Mouse (Mus musculus): ENCODE measurements at regions not wholly inside any gene's neighbourhood (a gene's known extent, or its start where the extent isn't known, plus 50 kb on each side); places are given as distances from the start of the nearest gene placed in this dataset.
"Not testable (repeated sequence)": the region's sequence is repeated elsewhere in the genome, so short reads cannot be mapped to it uniquely, and the experiment has no call there.

- H3K36me3 ChIP-seq = no peaks in the 10 kb centered on the region
- H3K4me2 ChIP-seq = no peak overlapping the region
- H3K4me3 ChIP-seq (replicated peaks) = no peak overlapping the region
- H3K9ac ChIP-seq = no peak overlapping the region
- H3K27ac ChIP-seq = no peak overlapping the region
- 72% methylated on average over 5 of the region's 5 CpGs for WGBS
- no peak for ATAC-seq (ENCODE audit: insufficient read depth, low FRiP score, low read depth)
- no peaks in the 10 kb centered on the region for H3K27me3 ChIP-seq (replicated peaks)
- H3K9me3 ChIP-seq = no peaks in the 10 kb centered on the region
- H3K4me1 ChIP-seq = peaks cover 9% of the 10 kb centered on the region; the same call in 1 of the 2 replicates
These were observed 79.3 kb upstream of the Creb5 start for GRCm38 (mm10) chr6:53207781-53208180.

GRCm38 (mm10) chr6:53207361-53207760 lies 79.7 kb upstream of the Creb5 start:
- Histone ChIP-seq H3K27me3 (replicated peaks) (no peaks in the 10 kb centered on the region), H3K27ac (no peak overlapping the region), H3K4me2 (no peak overlapping the region), H3K4me1 (peaks cover 9% of the 10 kb centered on the region; the same call in 1 of the 2 replicates), H3K36me3 (no peaks in the 10 kb centered on the region), H3K4me3 (replicated peaks) (no peak overlapping the region), H3K9ac (no peak overlapping the region), H3K9me3 (no peaks in the 10 kb centered on the region)
- ATAC-seq (ENCODE audit: insufficient read depth, low FRiP score, low read depth) = no peak
- 51% methylated on average over 2 of the region's 2 CpGs for WGBS

DNA sequence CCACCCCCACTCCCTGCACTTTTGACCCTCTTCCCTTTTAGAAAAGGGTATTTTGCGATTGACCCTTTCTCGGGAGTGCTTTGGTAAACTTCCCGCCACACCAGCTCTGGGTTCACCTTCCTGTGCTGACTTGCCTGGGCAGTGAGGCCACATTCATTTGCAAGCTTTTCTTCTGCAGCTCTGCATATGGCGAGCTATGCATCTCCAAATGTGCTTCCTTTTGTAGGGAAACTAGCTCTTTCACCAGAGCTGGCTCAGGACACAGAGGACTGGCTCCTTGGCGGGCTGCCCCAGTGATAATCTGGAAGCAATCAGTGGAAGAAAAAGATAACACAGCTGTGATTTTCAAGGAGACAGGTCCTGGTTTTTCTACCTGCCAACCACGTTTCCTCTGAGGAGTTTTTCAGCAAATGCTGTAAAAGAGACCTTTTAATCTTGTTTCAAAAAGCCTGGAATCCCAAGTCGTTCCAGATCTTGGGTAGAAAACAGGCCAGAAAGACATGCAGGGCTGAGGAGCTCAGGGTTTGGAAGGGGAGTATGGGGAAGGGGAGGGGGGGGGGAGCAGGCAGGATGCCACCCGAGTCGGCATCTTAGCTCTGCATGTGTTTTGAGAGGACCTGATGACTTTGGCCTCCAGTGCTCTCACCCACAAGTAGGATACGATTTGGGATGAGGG lies 85.7 kb upstream of the Creb5 start:
- 12% methylated on average over 10 of the region's 10 CpGs for WGBS
- Histone ChIP-seq H3K27me3 (replicated peaks) (no peaks in the 10 kb centered on the region), H3K9ac (no peak overlapping the region), H3K4me1 (peaks cover 12% of the 10 kb centered on the region), H3K36me3 (no peaks in the 10 kb centered on the region), H3K4me3 (replicated peaks) (no peak overlapping the region), H3K9me3 (no peaks in the 10 kb centered on the region), H3K4me2 (no peak overlapping the region), H3K27ac (no peak overlapping the region)
- peak; percentile 14; the same call in 1 of the 2 replicates for ATAC-seq (ENCODE audit: insufficient read depth, low FRiP score, low read depth)

DNA sequence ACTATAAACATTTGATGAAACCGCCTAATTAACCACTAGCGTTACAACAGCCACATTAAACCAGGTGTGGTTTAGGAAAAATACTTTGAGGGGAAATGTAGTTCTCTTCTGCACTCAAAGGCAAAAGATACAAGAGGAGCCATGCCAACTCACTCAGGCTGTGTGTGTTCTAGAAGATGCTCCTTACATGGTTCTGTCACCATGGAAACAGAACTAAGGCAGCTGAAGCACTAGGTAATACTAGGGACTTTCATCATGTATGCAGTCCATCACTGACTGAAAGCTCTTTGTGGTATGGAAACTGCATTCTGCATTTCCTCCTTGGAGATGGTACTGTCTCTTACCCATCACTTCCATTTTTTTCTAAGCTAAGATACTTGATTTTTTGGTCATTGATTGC lies 87.6 kb upstream of the Creb5 start:
- ATAC-seq (ENCODE audit: insufficient read depth, low FRiP score, low read depth) = no peak
- peaks cover 12% of the 10 kb centered on the region for H3K4me1 ChIP-seq
- H3K4me3 ChIP-seq (replicated peaks) = no peak overlapping the region
- no peaks in the 10 kb centered on the region for H3K9me3 ChIP-seq
- no peak overlapping the region for H3K9ac ChIP-seq
- H3K27me3 ChIP-seq (replicated peaks) = no peaks in the 10 kb centered on the region
- no peaks in the 10 kb centered on the region for H3K36me3 ChIP-seq
- H3K27ac ChIP-seq = no peak overlapping the region
- WGBS = 94% methylated on average over 2 of the region's 2 CpGs
- no peak overlapping the region for H3K4me2 ChIP-seq

- H3K9me3 ChIP-seq; H3K4me2 ChIP-seq; H3K27ac ChIP-seq; H3K9ac ChIP-seq; H3K36me3 ChIP-seq; H3K4me3 ChIP-seq (replicated peaks); ATAC-seq (ENCODE audit: insufficient read depth, low FRiP score, low read depth); H3K27me3 ChIP-seq (replicated peaks); H3K4me1 ChIP-seq: not testable (repeated sequence)
- WGBS = 91% methylated on average over 17 of the region's 17 CpGs
These were observed 104.9 kb upstream of the Creb5 start for GRCm38 (mm10) chr6:53182131-53182530.

DNA sequence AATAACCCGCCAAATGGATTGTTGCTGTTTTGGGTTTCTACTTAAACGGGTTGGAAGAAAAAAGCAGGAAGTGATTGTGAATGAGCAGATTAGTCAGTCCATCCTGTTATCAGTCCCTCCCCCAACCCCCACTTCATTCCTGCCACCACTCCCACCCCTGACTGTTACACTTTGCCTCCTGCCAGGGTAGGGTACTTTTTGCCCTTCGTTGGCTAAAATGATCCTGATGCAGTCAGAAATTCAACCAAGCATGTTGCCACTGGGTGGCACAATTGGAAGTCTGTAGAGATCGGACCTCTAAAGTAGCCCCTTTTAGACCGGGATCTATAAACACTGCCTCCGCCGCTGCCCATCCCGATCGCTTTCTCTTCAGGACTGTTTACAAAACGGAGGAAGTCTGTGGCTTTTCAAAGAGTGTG lies 96.0 kb upstream of the Jazf1 start:
- H3K4me1 ChIP-seq = no peaks in the 10 kb centered on the region
- peak overlapping the region; percentile 19 for H3K4me3 ChIP-seq (replicated peaks)
- no peaks in the 10 kb centered on the region for H3K36me3 ChIP-seq
- no peaks in the 10 kb centered on the region for H3K9me3 ChIP-seq
- no peak overlapping the region for H3K27ac ChIP-seq
- WGBS = 7% methylated on average over 10 of the region's 10 CpGs
- no peaks in the 10 kb centered on the region for H3K27me3 ChIP-seq (replicated peaks)
- ATAC-seq (ENCODE audit: insufficient read depth, low FRiP score, low read depth) = no peak
- H3K4me2 ChIP-seq = peak overlapping the region; percentile 45
- no peak overlapping the region for H3K9ac ChIP-seq

GRCm38 (mm10) chr6:53163091-53163490 lies 94.7 kb upstream of the Jazf1 start:
- no peak for ATAC-seq (ENCODE audit: insufficient read depth, low FRiP score, low read depth)
- no peak overlapping the region for H3K9ac ChIP-seq
- no peak overlapping the region for H3K4me3 ChIP-seq (replicated peaks)
- H3K4me1 ChIP-seq = no peaks in the 10 kb centered on the region
- H3K36me3 ChIP-seq = no peaks in the 10 kb centered on the region
- no peak overlapping the region for H3K27ac ChIP-seq
- H3K4me2 ChIP-seq = no peak overlapping the region
- 84% methylated on average over 7 of the region's 7 CpGs for WGBS
- H3K9me3 ChIP-seq = no peaks in the 10 kb centered on the region
- H3K27me3 ChIP-seq (replicated peaks) = no peaks in the 10 kb centered on the region

- H3K9me3 ChIP-seq = no peaks in the 10 kb centered on the region
- ATAC-seq (ENCODE audit: insufficient read depth, low FRiP score, low read depth) = no peak
- no peak overlapping the region for H3K4me3 ChIP-seq (replicated peaks)
- 76% methylated on average over 2 of the region's 2 CpGs for WGBS
- no peak overlapping the region for H3K4me2 ChIP-seq
- no peak overlapping the region for H3K27ac ChIP-seq
- no peaks in the 10 kb centered on the region for H3K4me1 ChIP-seq
- H3K9ac ChIP-seq = no peak overlapping the region
- no peaks in the 10 kb centered on the region for H3K36me3 ChIP-seq
- no peaks in the 10 kb centered on the region for H3K27me3 ChIP-seq (replicated peaks)
These were observed 93.2 kb upstream of the Jazf1 start for GRCm38 (mm10) chr6:53161627-53162026.

DNA sequence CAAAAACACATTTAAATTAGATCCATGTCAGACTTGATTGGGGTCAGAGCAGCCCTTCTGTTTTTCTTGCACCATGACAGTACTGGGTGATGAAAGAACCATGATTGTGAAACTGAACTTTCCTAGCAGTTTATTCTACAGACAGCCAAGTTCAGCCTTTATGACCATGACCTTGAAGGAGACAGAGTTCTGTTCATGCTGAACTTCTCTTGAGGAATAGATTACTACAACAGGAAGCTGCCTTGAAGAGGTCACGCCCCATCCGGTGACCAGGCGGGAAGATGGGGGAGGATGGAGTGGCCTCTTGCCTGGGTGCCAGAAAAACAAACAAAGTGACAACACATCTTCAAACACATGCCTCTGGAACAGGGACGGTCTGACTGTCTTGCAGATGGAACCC lies 86.2 kb upstream of the Jazf1 start:
- Histone ChIP-seq H3K9me3 (no peaks in the 10 kb centered on the region), H3K4me3 (replicated peaks) (no peak overlapping the region), H3K27ac (no peak overlapping the region), H3K4me1 (no peaks in the 10 kb centered on the region), H3K9ac (no peak overlapping the region), H3K27me3 (replicated peaks) (no peaks in the 10 kb centered on the region), H3K36me3 (no peaks in the 10 kb centered on the region), H3K4me2 (no peak overlapping the region)
- no peak for ATAC-seq (ENCODE audit: insufficient read depth, low FRiP score, low read depth)
- WGBS = 55% methylated on average over 4 of the region's 4 CpGs

- WGBS = 38% methylated on average over 5 of the region's 5 CpGs
- H3K27ac ChIP-seq = no peak overlapping the region
These were observed 79.0 kb upstream of the Jazf1 start for GRCm38 (mm10) chr6:53147478-53147877.

GRCm38 (mm10) chr6:53143846-53144584 lies 75.6 kb upstream of the Jazf1 start:
- ATAC-seq (ENCODE audit: insufficient read depth, low FRiP score, low read depth) = no peak
- H3K4me2 ChIP-seq = no peak overlapping the region
- no peaks in the 10 kb centered on the region for H3K9me3 ChIP-seq
- no peaks in the 10 kb centered on the region for H3K36me3 ChIP-seq
- H3K4me3 ChIP-seq (replicated peaks) = no peak overlapping the region
- no peaks in the 10 kb centered on the region for H3K4me1 ChIP-seq
- no peak overlapping the region for H3K27ac ChIP-seq
- no peaks in the 10 kb centered on the region for H3K27me3 ChIP-seq (replicated peaks)
- 26% methylated on average over 4 of the region's 4 CpGs for WGBS
- H3K9ac ChIP-seq = no peak overlapping the region

More at GRCm38 (mm10) chr6:53147478-53147877, 79.0 kb upstream of the Jazf1 start:
- H3K36me3 ChIP-seq = no peaks in the 10 kb centered on the region
- no peaks in the 10 kb centered on the region for H3K9me3 ChIP-seq
- H3K9ac ChIP-seq = no peak overlapping the region
- H3K4me3 ChIP-seq (replicated peaks) = no peak overlapping the region
- no peaks in the 10 kb centered on the region for H3K27me3 ChIP-seq (replicated peaks)
- ATAC-seq (ENCODE audit: insufficient read depth, low FRiP score, low read depth) = no peak
- 0 out of 2 replicates have a peak, but pooled peaks cover 4% of the 10 kb centered on the region for H3K4me1 ChIP-seq
- no peak overlapping the region for H3K4me2 ChIP-seq

DNA sequence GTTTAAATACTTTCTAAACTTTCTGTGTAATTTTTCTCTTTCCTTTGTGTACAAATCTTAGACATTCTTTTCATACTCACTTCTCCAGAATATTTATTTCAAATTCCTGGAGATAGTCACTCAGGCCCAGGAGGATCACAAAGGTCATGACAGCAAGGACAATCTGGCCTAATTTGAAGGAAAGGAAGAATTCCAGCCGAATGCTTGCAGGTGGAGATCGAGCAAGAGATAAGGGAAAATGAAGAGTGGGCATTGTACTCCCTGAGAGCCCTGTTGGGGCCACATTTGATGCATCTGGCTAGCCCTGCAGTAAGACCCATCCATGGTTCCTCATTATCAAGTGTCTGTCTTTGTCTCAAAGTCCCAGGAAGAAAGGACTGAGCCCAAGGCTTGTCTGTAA lies 66.0 kb upstream of the Jazf1 start:
- Histone ChIP-seq H3K36me3 (no peaks in the 10 kb centered on the region), H3K9me3 (no peaks in the 10 kb centered on the region), H3K4me2 (no peak overlapping the region), H3K4me3 (replicated peaks) (no peak overlapping the region), H3K27ac (no peak overlapping the region), H3K27me3 (replicated peaks) (no peaks in the 10 kb centered on the region), H3K4me1 (0 out of 2 replicates have a peak, but pooled peaks cover 2% of the 10 kb centered on the region), H3K9ac (no peak overlapping the region)
- no peak for ATAC-seq (ENCODE audit: insufficient read depth, low FRiP score, low read depth)
- 46% methylated on average over 2 of the region's 2 CpGs for WGBS
